Mouse (Mus musculus): ENCODE measurements around the gene Taf1b.
A peak's percentile ranks its signal among the peaks of the same experiment; 100 is the strongest.

Taf1b gene

DNA sequence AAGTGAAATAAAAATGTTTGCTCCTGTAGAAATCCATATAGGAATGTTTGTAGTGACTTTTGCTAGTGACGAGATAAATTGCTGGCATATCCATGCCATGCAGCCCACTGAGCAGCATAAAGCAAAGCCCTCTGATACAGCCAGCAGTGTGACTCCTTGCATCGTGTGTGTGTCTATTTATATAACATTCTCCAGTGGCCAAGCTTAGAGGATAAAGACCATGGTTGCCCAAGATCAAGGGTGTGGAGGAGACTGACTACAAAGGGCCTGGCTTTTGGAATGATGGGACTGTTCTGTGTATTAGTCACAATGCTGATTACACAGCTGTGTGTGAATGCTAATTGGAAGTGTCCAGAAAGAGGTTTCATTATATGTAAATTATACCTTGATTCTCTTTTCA, 54.4 kb downstream of the Taf1b start:
- no peak for DNase-seq (ENCODE audit: low spot score)

DNA sequence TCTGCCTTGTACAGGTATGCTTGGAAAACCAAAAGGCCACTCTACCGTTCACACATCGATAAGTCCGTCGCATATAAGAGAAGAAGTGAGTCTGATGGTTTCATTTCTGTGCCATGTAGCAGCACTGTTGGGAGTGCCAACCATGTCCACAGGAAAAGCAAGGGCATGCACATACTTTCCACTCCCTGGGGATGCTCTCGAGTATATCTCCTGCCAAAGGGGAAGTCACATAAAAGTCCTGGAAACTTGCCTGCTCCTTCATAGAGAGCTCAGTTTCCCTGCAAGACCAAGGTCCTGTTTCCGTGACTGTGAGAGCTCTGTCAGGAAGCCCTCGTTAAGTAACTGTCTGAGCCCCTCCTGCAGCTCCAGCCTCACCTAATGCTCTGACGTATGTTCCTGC, 57.8 kb downstream of the Taf1b start:
- DNase-seq (ENCODE audit: low spot score): no peak

DNA sequence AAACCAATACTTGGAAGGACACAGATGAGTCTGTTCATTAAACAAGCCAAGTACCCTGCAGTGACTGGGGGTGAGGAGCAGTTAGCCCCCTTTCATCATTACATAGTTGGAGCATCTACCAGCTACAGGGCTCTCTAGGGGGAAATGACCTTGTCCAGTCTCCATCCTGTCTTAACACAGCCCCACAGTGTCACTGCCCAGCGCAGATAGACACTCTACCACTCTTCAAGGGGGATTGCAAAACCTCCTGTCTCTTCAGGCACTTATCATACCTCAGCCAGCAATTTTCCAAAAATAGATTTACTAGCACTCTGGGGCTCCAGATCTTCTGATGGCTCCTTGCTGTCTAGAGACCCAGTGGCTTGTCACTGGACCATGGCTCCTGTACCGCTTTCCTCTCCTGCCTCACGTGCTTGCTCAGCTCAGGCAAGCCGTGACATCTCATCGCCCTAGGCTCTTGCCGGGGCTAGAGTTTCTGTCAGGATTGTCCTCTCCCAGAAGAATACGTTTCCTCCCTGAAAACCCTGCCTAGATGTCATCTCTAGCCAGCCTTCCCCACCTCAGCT, 65.3 kb downstream of the Taf1b start:
- no peak for DNase-seq (ENCODE audit: low spot score)

DNA sequence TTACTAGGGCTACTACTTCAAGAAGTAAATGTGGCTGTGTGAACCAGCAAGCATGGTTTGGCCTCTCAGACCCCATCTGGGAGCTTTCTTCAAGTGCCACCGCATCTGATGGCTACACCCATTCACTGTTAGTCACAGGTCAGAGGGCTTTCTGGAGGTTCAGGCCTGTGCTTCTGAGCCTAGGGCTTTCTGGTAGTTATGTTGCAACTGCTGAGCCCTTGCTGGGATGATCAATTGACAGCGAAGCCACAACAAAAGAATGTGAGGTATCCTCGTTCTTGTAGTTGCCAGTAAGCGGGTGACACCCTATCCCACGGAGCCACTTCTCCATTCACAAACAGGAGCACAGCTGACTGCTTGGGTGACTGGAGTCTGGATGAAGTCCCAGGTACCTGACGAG, 67.2 kb downstream of the Taf1b start:
- DNase-seq (ENCODE audit: low spot score): no peak

DNA sequence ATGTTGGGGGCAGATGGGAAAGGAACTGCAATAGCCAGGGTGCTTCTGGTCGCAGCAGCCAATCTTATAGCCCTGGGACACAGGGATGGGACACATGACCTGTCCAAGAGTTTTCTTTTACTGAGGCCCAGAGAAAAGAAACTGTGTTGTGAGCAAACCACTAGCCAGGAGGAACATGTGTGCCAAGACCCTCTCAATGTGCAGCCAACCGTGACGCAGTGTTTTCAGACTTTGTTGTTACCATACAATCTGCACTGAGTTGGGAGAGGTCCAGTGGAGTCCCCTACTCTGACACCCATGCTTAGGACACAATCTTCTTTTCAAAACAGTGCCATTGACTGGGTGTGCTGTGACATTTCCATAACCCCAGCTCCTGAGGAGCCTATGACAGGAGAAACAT, 69.4 kb downstream of the Taf1b start:
- DNase-seq (ENCODE audit: low spot score): no peak

DNA sequence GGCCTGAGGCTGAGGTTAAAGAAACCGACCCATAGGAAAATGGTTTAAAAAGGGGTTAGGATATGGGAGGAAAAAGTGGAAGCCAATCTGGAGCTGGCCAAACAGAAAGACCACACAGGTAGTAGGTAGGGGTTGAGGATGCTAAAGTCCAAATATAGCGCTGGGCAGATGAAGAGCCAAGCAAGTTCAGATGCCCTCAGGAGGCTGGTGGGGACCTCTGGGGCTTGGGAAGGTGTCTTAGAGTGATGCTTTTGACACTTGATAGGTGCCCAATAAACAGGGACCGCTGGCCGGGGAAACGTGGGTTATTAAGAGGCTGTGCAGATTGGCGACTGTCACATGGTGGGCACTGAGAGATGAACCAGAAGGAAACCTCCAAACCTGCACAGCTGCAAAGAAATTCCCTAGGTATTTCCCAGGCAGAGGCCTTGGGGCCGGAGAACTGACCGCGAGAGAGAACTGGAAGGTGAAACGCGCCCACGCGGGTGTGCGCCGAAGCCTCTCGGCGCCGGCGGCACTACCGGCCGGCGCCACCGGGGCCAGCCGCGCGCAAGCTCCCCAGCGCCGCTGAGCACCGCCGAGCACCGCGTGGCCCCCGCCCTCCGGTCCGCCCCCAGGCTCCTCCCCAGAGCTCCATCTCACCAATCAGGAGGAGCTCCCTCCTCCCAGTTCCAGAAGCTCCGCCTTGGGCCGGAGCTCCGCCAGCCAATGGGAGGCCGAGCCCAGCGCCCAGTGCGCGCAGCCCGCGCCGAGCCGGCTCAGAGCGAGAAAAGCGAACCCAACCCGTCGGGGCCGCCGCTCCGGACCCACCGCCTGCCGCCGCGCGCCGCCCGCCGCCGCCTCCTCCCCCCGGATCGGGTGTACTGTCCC, 73.6 kb downstream of the Taf1b start, which contains the start of gene Grhl1:
Gene Grhl1, plus strand, starts transcription at position 761 of the 870 bp plus-strand sequence.
- DNase-seq (ENCODE audit: low spot score): peak; percentile 87

DNA sequence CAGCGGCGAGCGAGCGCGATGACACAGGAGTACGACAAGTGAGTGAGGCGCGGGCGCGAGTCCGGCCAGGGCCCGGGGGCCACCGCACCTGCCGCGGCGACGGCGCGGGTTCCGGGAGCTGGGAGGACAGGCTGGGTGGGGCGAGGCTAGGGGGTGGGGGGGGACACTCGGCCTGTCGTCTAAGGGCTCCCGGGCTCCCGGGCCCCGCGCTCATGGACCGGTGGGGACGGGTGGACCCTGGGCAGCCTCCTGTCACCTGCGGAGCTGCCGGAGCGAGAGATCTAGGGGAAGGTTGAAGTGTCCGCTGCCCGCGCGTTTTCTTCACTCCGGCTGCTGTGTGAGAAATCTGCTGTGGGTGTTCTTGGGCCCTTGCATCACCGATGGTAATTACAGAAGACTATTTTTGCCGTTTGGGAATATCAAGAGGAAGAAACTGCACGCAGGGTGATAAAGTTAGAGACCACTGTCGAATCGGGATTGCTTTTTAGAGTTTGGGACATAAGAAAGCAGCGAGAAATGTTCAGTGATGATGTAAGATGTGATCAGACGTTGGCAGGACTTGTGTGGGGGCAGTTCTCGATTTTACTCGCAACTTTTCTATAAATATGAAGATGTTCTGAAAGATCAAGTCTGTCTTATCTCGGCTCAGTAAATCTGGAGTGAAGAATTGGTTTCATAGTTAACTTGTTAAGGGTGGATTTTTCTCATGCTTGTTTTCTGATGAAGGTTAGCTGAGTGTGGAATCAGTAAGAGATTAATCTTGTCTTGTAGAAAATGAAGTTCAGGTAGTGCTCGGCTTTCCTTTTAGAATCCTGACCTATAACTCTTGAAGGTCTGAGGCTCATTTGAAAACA, 74.5 kb downstream of the Taf1b start:
- DNase-seq (ENCODE audit: low spot score): no peak

DNA sequence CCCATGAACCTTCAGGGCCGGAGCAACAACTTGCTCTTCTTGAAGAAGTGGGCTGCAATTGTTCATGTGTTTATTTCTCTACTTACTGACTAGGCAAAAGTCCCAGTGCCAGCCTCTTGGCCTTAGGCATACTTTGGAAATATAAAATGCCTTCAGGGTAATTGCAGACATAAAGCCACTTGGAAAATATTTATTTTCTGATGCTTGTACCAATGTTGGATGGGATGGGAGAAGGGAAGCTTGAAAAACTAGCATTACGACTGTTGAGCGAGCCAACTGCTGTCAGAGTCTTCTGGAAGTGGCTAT, 75.1 kb downstream of the Taf1b start:
- no peak for DNase-seq (ENCODE audit: low spot score)

DNA sequence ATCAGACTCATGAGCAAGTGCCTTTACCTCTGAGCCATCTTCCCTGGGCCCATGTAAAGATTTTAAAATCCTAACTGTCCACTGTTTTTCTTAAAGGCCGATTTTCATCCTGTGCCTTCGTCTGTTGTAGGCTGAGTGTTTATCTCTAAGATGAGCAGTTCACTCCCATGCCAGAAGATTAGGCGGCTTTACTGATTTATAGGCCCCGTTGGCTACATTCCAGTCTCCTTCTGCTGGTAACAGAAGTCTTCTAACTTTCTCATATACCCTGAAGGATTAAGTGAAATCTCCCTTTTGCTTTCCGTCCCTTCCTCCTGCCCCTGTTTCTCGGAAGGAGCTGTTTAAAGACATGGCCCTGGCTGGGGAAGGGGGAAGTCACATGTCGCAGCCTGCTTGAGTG, 76.7 kb downstream of the Taf1b start:
- no peak for DNase-seq (ENCODE audit: low spot score)

DNA sequence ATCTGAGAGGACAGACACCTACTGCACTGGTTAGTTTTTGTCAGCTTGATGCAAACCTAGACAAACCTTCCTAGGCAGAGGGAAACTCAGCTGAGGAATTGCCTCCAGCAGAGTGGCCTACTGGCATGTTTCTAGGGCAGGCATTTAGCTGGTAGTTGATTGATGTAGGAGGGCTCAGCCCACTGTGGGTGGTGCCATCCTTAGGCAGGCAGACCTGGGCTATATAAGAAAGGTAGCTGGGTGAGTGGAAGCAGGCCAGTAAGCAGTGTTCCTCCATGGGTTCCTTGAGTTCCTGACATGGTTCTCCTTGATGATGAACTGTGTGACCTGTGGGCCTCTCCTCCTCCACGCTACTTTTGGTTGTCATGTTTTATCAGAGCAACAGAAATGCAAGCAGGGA, 82.3 kb downstream of the Taf1b start:
- DNase-seq (ENCODE audit: low spot score): no peak

DNA sequence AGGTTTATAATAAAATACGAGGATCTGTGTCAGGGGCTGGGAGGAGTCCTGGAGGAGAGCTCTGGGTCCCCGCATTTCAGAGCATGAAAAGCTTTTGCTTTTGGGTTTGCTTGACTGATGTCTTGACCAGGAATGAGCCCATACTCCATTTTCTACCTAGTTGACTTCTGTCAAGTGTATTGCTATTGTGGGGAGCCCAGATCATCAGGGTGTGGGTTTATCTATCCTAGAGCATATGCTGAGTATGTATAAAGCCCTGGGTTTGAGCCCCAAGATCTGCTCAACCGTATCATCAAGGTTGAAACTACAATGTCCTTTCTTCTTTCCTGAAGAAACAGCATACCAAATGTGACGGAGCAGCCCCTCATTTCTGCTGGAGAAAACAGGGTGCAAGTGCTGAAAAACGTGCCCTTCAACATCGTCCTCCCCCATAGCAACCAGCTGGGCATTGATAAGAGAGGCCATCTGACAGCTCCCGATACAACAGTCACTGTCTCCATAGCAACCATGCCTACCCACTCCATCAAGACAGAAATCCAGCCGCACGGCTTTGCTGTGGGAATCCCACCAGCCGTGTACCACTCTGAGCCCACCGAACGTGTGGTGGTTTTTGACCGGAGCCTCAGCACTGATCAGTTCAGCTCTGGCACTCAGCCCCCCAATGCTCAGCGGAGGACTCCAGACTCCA, 83.0 kb downstream of the Taf1b start:
- DNase-seq (ENCODE audit: low spot score): no peak

DNA sequence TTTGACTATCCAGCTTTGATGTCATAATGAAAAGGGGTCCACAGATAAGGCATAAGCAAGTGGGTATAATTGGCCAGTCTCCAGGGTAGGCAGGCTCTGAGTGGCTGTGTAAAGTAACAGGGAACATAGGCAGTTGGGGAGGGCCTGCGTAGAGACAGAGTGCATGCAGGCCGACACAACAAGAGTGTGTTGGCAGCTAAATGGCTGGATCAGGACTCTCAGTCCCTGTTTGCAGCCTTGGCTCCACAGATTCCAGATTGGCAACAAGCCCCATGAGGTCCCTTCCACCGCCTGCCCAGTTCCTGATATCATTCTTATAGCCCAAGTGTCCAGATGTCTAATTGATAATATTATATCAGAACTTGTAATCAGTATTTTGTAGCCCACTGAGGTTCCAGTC, 85.5 kb downstream of the Taf1b start:
- no peak for DNase-seq (ENCODE audit: low spot score)

DNA sequence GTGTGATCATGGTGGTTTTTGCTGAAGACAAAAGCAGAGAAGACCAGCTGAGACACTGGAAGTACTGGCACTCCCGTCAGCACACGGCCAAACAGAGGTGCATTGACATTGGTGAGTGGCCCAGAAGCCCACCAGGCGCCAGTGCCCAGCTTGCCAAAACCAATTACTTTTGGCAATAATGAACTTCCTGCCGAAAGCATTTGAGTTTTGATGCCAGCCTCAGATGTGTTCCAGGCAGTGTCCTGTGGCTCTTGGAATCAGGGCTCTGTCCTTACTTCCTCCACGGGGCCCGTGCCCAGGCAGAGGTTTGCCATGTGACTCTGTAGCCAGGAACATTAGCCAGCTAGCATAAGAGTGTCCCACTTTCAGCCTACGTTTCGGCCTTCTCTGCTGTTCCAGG, 86.7 kb downstream of the Taf1b start:
- no peak for DNase-seq (ENCODE audit: low spot score)

DNA sequence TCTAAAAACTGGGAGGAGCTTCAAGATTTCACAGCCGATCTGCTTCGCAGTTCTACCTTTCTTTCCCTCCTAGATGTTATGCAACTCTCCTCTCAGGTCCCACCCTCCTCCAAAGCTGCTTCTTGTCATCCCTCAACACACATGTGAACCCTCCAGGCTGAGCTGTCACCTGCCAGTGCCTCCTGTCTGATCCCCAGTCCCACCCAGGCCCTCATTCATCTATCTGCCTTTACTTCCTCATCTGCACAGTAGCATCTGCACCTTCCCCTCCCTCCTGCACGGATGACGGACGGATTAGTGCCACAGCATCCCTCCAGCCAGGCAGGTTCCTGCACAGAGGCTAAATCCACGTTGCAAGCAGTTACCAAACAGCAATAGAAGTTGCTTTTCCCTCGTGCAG, 88.0 kb downstream of the Taf1b start:
- no peak for DNase-seq (ENCODE audit: low spot score)

DNA sequence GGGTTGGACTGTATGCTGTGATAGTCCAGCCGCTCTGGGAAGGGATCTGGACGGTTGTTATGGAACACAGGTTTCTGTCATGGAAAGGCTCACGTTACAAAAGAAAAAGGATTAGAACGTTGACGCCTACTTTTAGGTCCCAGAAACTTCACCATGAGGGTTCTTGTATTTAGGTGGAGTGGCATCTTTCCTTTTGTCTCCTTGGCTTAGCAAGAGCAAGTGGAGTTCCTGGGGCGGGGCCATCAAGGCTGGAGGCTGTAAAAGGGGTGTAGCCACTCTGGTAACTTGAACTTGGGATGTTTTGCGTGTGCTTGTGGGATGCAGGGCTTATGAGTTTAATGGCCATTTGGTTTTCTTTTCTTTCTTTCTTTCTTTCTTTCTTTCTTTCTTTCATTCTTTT, 92.2 kb downstream of the Taf1b start:
- no peak for DNase-seq (ENCODE audit: low spot score)

DNA sequence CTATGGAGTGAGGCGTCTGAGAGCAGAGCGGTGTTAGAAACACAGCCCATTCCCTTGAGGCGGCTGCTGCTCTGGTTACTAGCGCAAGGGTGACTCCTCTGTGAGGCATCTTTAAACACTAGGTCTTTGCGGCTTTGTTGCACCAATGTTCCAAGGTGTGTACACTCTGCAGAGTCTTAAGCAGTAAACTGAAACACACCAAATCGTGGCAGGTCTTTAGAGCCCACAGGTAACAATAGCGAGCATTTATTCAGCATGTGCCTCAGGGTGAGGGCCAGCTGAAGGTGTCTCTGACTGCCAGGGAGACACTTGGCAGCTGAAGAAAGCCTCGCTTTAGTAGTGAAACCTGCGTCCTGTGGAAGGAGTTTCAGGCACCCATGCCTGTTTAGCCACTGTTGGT, 93.9 kb downstream of the Taf1b start:
- DNase-seq (ENCODE audit: low spot score): no peak

DNA sequence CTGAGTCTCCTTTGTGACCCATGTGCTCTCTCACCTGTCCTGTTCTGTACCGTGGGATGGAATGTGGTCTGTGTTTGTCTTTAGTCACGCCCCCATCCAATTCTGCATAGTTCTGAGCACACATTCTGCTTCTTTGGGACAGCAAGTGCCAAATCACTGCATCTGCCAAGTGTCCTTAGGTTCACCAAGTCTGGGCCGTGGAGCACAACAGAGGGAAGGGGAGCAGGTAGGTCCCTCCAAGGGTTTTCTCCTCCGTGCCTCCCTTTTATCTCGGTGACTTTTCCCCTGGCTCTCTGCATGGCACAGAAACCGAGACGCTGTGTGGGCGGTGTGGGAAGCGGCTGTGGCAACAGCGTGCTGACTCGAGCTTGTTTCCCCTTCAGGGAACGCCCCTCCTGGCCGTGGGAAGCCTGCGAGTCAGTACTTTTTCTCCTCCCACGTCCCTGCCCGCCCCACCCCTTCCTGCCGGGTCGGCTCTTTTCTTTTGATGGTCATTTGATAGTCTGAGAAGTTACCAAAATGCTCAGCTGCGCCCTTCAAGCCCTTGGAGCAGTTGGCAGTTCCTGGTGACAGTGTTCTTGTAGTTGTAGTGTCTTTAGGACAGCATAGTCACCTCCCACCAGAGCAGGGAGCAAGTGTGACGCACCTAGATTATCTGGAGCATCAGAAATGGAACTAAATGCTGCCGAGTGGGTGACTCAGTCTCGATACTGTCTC, 95.0 kb downstream of the Taf1b start:
- DNase-seq (ENCODE audit: low spot score): peak; percentile 65

DNA sequence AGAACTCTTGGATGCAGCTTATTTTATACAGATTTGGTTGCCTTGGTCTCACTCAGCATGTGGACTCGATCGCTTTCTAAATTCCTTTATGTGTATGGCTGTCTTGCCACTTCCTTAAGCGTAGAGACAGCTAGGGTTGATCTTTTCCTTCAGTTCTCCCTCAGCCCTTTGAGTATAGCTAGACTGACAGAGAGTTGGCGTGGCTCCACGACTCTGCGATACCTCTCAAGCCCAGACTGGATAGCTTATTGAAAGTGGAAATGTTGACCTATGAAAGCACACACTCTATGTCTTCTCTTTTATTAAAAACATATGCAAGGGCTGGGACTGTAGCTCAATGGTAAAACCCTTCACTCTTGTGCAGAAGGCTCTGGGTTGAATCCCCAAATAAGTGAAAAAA, 99.2 kb downstream of the Taf1b start:
- DNase-seq (ENCODE audit: low spot score): no peak

DNA sequence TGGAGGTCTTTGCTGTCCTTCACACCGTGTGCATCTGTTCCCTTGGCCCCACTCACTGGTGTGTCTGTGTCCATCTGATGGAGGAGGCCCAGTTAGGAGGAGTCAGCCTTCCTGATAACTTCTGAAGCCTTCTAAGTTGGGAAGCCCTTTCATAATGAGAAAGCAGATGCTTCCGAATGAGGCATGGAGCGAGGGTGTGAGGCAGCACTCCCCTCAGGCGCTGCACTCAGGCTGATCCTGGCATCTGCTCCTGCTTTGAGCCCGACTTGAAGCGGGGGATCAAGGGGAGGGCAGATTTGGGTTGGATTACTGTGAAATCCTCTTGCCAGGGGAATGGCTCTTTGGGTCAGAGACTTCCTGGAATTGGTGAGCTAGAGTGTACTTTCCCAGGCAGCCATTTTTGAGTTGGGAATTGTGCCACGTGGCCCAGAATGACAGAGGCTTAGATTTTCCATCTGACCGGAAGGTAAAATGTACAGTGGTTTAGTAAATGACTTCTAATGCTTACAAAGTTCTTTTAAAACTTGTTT, 101.3 kb downstream of the Taf1b start:
- DNase-seq (ENCODE audit: low spot score): no peak

DNA sequence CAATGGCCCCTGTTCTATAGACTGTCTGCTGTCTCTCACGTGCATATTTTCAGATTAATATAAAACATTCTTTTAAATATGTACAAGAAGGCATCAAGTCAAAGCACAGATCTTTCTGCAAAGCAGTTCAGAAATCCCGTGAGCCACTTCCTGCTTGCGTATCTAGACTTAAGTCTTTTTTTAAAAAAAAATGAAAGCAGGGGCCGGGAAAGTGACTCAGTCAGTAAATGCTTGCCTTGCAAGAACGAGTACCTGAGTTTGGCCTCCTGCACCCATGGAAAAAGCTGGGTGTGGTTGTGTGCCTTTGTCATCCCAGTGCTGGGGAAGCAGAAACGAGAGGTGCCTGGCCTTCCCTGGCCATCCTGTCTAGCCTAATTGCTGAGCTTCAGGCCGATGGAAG, 101.9 kb downstream of the Taf1b start:
- DNase-seq (ENCODE audit: low spot score): no peak

DNA sequence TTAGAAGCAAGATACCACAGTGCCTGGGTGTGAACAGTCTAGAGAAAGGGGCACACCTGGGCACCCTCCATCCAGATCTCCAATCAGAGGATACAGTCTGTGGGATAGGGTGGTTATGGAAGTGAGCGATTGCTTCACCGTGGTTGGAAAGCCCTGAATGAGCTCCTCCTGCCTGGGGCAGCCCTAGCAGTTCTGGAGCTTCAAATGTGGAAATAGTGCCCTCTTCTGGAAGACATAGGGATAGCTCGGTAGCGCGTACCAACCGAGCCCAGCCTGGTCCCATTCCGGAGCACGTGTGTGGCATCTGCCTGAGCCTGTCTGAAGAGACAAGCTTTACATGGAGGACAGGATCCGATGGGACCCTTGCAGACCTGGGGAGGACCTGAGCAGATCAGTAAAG, 102.6 kb downstream of the Taf1b start:
- DNase-seq (ENCODE audit: low spot score): peak; percentile 58

DNA sequence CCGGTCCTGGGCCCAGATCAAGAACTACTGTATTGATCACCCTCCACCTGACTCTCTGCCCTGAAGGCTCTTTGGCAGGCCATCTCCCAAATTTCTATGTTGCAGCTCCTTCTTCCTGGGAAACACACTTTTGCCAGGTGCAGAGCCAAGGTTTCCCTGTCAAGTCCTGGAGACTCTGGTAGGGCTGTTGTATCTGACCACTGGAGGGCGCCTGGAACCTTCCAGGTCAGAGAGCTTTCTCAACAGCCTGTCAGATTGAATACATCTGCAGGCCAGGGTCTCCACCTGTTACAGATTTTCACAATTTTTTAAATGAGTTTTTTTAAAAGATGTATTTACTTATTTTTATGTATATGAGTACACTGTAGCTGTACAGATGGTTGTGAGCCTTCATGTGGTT, 105.1 kb downstream of the Taf1b start:
- DNase-seq (ENCODE audit: low spot score): peak; percentile 71

All from urinary bladder, postnatal 25 days (tissue).